22 mouse cellular contexts compared by ENCODE assay signal in genomic region chr11:71285193-71285592, GRCm38 (mm10). TPM values are rescaled to one million over a fixed set of nuclear protein-coding genes. Genes with fewer than 3 reads are reported as not detected.
DNase-seq lines count a peak whose midpoint lies in the region; ATAC-seq and TF ChIP-seq lines count a peak whose summit lies in the region.
"Had no signal": no experiment of that assay in that cellular context is flagged by ENCODE, and none has a peak within 500 bp of the region (broad histone marks: within the 10 kb centered on the region; RNA-seq: fewer than 3 reads in every experiment).

No protein-coding gene starts in this region.

- H3K36me3 ChIP-seq in liver, adult 2 months (ENCODE audit: control insufficient read depth, insufficient read depth, low read length): no peaks in the 10 kb centered on the region
- H3K36me3 ChIP-seq: embryonic facial prominence, embryonic 15.5 days; forebrain, embryonic 10.5 days; heart, embryonic 15.5 days; kidney, embryonic 15.5 days; midbrain, embryonic 13.5 days had no signal

- H3K9ac ChIP-seq in liver, adult 2 months (ENCODE audit: low read depth, low read length): no peak overlapping the region
- H3K9ac ChIP-seq: embryonic facial prominence, embryonic 15.5 days; forebrain, postnatal 0 days; heart, embryonic 15.5 days; kidney, embryonic 15.5 days; midbrain, embryonic 13.5 days had no signal

- 63% methylated on average over 2 of the region's 2 CpGs for WGBS in liver, adult 2 months

- no peaks in the 10 kb centered on the region for H3K79me2 ChIP-seq in liver, adult 2 months (ENCODE audit: control insufficient read depth, insufficient read depth, low read length)

- no peak overlapping the region for H3K4me3 ChIP-seq in liver, adult 2 months (ENCODE audit: insufficient read depth, low read depth, low read length)
- H3K4me3 ChIP-seq in bone marrow macrophage, adult 2 months (ENCODE audit: insufficient read depth, low read length): peak overlapping the region; percentile 35
- H3K4me3 ChIP-seq: embryonic facial prominence, embryonic 15.5 days; forebrain, embryonic 10.5 days; heart, embryonic 15.5 days; kidney, embryonic 15.5 days; midbrain, embryonic 13.5 days; myocyte had no signal

- DNase-seq in liver, adult 2 months (ENCODE audit: extremely low read depth, low read depth, low spot score): peak; percentile 31
- no peak for DNase-seq in liver
- DNase-seq in kidney, postnatal 25 days: no peak
- DNase-seq in embryo, embryonic 11 days: no peak
- DNase-seq: adrenal gland, postnatal 10 days; cerebellum, adult 9-10 months; forebrain, postnatal 0 days; heart, postnatal 4 days; lung, adult 2 months had no signal

- no peaks in the 10 kb centered on the region for H3K4me1 ChIP-seq in liver, adult 2 months (ENCODE audit: control insufficient read depth, insufficient read depth, low read length)
- H3K4me1 ChIP-seq in bone marrow macrophage, adult 2 months (ENCODE audit: control insufficient read depth, insufficient read depth, low read length): peaks cover 27% of the 10 kb centered on the region
- H3K4me1 ChIP-seq: embryonic facial prominence, embryonic 15.5 days; forebrain, embryonic 10.5 days; heart, embryonic 15.5 days; kidney, embryonic 15.5 days; midbrain, embryonic 13.5 days had no signal

- no peak overlapping the region for H3K27ac ChIP-seq in liver, adult 2 months (replicated peaks; ENCODE audit: insufficient read depth, low read depth, low read length)
- H3K27ac ChIP-seq in bone marrow macrophage, adult 2 months (ENCODE audit: insufficient read depth, low read depth, low read length): peak overlapping the region; percentile 85
- H3K27ac ChIP-seq: embryonic facial prominence, embryonic 15.5 days; forebrain, embryonic 10.5 days; heart, embryonic 15.5 days; hindbrain, postnatal 0 days; kidney, embryonic 15.5 days; midbrain, embryonic 13.5 days; stomach, postnatal 0 days had no signal

- TF ChIP-seq POLR2A in liver, adult 2 months (IDR thresholded peaks at IDR 0.05; ENCODE audit: extremely low read depth, insufficient read depth, low read length): no peak
- no peak for TF ChIP-seq POLR2A in bone marrow macrophage, adult 2 months (IDR thresholded peaks at IDR 0.05; ENCODE audit: borderline replicate concordance, low read depth, low read length)

- ATAC-seq in common myeloid progenitor, adult 5-6 weeks (replicated peaks; ENCODE audit: low read depth, poor library complexity, severe bottlenecking): peak; percentile 87
- peak; percentile 69 for ATAC-seq in monocyte, adult 5-6 weeks (replicated peaks; ENCODE audit: insufficient number of reproducible peaks, low FRiP score, low TSS enrichment, poor library complexity, severe bottlenecking)
- ATAC-seq: forebrain, postnatal 0 days; hindbrain, postnatal 0 days; intestine, postnatal 0 days; midbrain, embryonic 13.5 days had no signal

- no peak for TF ChIP-seq CTCF in liver, adult 2 months (IDR thresholded peaks at IDR 0.05; ENCODE audit: low read depth, low read length)
- no peak for TF ChIP-seq CTCF in bone marrow macrophage, adult 2 months (IDR thresholded peaks at IDR 0.05; ENCODE audit: low read depth, low read length)

- no peaks in the 10 kb centered on the region for H3K27me3 ChIP-seq in liver, adult 2 months (ENCODE audit: control insufficient read depth, insufficient read depth, low read length)
- H3K27me3 ChIP-seq: embryonic facial prominence, embryonic 15.5 days; heart, embryonic 15.5 days; kidney, embryonic 15.5 days; midbrain, embryonic 13.5 days had no signal

RNA-seq across cellular contexts. Expression of gene Nlrp1b, which starts 54.7 kb away (rescaled TPM):
- 0.46 and 0.67 TPM in 2 replicates for total RNA-seq in liver, adult 2 months (2014; rRNA removed)
- polyA plus RNA-seq in liver, adult 2 months (2012; rRNA removed): 0.07 and 0.18 TPM in 2 replicates
- polyA plus RNA-seq in bone marrow macrophage, adult 2 months (2012; ENCODE audit: insufficient read depth, insufficient read length, missing spikeins): 53.0 and 61.5 TPM in 2 replicates
- total RNA-seq in common myeloid progenitor, adult 5-6 weeks (2017): 0.53 and 0.96 TPM in 2 replicates
- 8.9 to 15.2 TPM (median 10.2 TPM) in 3 replicates for total RNA-seq in monocyte, adult 5-6 weeks (2017)
- polyA plus RNA-seq: forebrain, embryonic 10.5 days; heart, embryonic 15.5 days; hindbrain, postnatal 0 days; kidney, embryonic 15.5 days; neural tube, embryonic 14.5 days had no signal
